Mouse (Mus musculus) MEL-GATA-1-ER (cell line): ENCODE measurements around the gene Stard9.

Experiments
- DNase-seq: peaks from one replicate; pipeline ENCODE4 v3.0.0-alpha.2; 2012; ENCODE audit warnings: low read depth; ENCODE audit errors: extremely low read depth

Gene Stard9

DNA sequence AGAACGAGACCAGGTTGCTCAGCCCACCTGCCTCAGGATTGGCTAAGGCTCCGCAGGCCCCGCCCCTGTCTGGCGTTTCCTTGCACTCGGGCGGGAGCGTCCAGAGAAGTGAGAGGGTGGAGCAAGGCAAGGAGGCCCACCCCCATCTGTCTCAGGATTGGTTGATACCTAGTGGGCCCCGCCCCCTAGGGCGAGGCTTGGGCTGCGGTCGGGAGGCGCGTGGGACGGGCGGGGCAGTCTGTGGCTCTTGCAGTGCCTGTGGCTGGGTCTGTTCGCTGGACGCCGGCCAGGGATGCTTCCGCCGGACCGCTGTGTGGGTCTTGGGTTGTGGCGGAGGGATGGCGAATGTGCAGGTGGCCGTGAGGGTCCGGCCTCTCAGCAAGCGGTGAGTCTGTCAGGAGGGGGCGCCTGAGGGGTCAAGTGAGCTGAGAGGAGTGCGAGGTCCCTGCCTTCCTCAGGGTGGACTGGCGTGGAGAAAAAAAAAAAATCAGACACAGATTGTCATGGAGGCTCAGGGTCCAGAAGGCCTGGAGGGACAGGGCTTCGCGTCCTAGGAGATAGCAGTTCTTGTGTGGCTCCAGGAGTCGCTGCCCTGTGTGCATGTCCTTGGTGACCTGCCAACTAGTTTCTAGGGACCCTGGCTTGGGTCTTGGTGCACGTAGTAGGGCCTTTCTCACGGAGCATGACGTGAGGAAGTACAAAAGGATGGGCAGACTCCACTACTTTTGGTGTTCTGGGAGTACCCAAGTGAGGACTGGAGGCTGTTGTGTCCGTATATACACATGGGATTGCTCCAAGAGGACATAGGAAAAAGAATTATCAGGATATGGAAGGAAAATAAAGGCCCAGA, at the start of gene Stard9:
TSS of gene Stard9 (plus strand) at position 236 of the 850 bp plus-strand sequence.
- peak; percentile 94 for DNase-seq

DNA sequence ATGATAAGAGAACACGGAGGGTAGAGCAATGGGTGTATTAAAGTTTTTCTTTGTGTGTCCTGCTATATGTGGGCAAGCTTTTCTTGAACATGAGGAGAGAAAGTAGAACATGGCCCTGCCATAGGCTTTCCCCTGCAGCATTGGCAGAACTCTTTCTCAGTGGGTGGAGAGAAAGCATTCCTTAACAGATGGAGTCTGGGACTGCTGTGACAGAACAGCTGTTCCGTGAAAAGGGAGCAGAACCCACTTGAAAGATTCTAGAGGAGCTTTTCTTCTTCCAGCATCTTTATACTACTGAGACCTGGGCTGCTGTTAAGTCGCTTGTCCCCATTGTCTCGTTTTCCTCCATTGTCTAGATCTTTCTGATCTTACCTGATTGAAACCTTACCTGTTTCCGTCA, 39.2 kb upstream of the Stard9 start:
- DNase-seq: no peak

DNA sequence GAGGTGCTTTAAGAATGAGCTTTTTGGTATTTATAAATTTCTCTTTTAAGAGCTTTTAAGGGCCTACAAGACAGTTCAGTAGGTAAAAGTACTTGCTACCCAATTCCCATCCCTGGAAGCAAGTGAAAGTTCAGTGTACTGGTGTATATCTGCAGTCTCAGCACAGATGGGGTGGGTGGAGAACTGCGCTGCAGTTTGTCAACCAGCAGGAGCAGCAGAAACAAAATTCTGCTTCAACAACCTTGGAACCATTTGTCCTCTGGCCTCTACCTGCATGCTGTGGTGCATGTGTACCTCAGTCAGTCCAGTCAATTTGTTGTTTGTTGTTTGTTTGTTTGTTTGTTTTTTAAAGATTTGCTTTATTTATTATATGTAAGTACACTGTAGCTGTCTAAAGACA, 36.7 kb upstream of the Stard9 start:
- no peak for DNase-seq

DNA sequence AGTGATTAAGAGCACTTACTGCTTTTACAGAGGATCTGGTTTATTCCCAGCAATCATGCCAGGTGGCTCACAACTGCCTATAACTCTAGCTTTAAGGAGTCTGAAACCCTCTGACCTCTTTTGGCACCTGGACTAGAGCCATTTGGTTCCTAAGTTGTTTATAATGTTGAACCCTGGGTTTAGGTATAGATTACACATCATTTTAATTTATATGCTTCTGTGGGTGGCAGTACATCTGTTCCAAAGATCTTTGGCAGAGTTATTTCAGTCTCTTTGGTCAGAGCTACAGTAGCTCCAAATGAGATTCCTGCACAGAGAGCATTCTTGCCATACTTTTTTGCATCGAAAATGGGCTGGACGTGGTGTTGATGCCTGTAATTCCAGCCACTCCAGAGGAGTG, 31.2 kb upstream of the Stard9 start:
- DNase-seq: no peak

DNA sequence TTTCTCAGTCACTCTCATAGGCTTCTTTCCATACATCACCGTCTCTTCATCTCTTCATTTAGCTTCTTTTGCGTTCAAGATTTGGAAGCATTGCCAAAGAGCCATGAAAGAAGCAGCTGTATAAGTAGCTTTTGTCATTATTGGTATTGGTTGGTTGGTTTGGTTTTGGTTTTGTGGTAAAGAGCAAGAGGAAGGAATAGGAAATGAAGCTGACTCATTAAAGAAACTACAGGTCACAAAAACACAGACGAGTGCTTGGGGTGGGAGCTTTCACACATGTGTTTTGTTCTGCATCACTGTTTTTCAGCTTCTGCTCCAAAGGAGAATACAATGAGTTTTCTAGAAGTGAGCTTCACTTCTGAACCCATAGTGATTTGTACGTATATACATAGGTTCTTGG, 29.4 kb upstream of the Stard9 start:
- DNase-seq: no peak

DNA sequence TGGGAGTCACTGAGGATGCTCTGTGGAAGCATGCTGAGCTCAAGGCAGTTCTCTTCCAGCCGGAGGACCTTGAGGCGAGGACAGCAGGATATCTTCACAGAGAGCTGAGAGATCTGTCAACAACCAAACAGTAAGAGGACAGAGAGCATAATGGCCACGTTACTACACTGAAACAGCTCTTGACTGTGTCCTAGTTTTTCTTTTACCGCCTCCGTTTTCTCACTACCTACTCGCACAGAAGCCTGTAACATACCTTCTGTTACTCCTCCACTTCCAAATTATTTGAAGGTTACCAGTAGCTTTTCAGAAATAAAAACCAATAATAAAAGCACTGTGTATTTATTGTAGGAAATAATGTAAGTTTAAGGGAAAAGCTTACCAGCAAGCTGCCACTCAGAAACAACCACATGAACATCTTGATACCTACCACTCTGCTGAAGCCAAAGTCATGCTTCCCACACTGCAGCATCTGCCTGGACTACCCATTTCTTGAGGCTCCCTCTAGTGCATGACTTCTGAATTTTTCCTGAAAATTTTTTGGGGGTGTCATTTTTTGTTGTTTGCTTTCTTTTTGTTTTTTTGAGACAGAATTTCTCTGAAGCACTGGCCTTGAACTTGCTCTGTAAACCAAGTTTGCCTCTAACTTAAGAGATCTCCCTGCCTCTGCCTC, 22.8 kb upstream of the Stard9 start:
- DNase-seq: peak; percentile 41

DNA sequence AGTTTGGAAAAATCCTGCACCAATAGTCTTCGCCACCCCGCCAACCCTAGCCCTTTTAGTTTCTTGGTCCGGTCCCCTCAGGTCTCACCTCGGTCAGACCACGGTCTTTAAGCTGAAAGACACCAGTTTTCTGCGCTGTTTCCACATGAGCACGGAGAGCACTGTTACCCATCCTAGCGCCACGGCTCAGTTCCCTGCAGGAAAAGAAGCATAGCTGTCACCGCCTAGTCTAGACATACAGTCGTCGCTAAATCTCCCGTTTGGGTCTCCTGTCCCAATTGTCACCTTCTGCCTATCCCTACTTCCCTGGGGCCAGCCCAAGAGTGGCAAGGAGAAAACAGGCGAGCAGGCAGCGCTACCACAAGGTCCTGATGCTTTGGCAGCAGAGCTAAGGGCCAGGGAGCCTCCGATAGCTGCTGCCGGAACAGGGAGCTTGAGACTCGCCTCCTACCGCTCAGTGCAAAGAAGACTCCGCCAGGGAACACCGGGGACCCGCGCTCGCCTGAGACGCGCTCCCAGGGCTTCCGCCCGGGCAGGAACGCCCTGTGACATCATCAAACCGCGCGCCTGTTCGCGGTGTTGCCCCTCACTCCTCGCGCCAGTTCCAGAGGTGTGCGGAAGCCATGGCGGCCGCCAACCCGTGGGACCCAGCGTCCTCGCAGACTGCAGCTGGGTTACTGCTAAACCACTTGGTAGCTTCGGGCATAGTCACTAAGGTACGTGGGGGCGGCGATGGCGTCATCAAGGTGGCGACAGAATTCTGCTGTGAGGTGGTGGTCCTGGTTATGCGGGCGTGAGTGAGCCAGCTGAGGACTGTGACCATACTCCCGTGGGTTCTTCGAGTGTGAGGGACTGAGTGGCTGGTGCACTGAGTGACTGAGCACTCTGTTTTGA, 19.8 kb upstream of the Stard9 start, which contains the start of the genes Haus2 and Lrrc57:
TSS of gene Haus2 (plus strand) at position 554 of the 894 bp plus-strand sequence.
TSS of gene Lrrc57 (minus strand) at position 691 of the 894 bp plus-strand sequence.
- peak; percentile 77 for DNase-seq

DNA sequence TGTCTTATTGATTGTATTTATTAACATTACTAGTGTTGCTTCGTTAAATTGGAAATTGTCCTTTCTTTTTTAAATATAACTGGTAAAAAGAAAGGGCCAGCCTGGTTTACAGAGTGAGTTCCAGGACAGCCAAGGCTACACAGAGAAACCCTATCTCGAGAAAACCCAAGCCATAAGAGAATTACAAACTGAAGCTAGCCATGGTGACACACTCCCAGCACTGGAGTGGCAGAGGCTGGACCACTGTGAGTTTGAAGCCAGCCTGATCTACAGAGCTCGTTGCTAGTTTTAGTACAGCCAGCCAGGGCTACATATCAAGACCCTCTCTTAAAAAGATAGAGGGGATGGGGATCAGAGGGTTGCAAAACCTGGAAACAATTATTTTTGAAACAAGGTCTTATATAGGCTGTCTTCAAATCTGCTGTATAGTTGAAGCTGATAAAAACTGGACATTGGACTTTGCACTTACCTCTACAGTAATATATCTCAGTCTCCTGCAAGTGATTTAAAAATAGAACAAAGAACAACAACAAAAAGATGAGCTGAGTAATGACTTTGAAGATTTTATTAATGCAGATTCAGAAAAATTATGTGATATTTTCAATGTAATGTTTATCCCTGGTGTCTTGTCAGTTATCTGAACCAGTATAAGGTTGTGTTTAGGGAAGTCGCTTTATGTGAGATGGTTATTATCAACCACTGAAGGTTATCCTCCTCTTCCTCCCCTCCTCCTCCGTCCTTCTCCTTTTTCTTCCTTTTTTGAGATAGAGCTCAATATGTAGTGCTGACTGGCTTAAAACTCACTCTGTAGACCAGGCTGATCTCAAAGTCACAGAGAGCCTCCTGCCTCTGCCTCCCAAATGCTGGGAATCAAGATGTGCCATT, 12.4 kb upstream of the Stard9 start:
- no peak for DNase-seq

DNA sequence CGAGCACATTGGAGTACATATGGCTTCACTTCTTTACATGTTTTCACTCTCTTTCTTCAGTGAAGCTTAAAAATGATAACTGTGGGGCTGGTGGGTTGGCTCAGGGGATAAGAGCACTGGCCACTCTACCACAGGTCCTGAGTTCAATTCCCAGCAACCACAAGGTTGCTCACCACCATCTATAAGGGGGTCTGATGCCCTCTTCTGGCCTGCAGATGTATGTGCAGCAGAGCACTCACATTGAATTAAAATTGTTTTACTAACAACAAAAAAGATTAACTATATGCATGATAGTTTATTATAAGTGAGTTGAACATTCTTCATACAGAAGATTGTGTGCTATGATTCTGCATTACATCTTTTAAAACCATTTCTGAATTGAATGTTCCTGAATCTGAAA, 9.4 kb upstream of the Stard9 start:
- no peak for DNase-seq

DNA sequence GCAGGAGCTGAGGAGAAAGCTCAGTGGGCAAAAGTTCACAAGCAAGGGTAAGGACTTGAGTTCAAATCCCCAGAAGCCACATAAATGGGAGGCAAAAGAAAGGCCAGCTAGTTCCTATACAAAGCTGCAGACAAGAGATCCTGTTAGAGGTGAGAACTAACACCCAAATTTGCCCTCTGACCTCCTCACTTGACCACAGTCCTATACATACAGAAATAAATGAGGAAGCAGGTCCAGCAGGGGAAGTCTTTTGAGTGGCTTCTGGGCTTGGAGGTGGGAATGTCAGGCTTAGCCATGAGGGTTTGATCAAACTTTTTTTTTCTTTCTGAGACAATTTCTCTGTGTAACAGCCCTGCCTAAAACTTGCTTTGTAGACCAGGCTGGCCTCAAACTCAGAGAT, 6.0 kb upstream of the Stard9 start:
- DNase-seq: no peak

DNA sequence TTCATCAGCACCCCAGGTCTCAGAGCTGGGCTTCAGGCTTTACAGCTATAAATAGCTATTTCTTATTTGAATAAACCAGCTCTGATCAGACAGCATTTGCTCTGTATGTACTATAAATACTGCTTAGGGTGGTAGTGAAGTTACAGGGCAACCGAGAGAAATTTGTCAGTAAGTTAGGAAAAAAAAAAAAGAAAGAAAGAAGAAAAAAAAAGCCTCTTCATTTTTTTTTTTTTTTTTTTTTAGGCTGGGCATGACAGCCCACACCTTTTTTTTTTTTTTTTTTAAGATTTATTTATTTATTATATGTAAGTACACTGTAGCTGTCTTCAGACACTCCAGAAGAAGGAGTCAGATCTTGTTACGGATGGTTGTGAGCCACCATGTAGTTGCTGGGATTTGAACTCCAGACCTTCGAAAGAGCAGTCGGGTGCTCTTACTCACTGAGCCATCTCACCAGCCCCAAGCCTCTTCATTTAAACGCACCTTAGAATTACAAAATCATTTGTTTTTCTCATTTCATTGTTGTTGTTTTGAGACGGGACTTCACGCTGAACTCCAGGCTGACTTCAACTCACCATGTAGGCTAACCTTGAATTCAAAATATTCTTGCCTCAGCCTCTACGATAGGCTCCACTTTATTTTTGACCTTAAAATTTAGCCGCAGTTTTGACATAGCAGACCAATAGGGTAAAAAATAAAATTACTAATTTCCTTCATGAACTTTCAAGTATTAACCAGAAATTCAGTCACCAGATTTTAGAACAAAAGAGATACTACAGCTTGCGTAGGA, 650 bp upstream of the Stard9 start:
- DNase-seq: no peak

DNA sequence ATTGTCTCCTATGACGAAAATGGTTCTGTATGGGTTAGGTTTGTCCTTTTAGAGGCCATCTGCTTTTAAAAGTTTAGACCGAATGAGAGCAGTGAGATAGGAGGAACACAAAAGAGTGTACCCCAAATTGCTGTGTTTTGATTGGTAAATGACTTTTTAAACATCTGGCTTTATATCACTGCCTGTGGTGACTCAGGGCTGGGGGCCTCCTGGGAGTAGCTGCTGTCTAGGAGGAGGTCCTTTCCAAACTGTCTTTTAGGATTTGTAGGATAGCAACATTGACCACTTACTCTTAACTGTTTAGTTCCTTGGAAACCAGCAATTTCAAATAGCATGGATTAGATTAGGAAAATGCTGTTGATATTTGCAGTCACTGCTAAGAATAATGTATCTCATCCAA, 1.3 kb downstream of the Stard9 start:
- no peak for DNase-seq

DNA sequence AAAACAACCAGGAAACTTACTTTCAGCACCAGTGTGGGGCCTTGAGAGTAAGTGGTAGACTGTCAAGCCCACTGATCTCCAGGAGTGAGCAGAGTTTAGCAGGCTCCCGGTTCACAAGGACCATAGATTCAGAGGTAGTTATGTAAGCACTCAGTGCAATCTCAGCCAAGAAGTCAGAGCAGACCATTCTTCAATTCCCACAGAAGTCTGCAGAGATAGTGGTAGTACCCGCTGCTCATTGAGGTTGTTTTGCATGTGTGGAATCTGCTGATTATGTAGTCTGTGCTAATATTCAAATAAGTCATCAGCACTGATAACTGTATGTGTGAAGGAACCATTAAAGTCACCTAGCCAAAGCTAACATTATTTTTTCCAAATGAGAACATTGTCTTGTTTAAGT, 1.7 kb downstream of the Stard9 start:
- DNase-seq: no peak

DNA sequence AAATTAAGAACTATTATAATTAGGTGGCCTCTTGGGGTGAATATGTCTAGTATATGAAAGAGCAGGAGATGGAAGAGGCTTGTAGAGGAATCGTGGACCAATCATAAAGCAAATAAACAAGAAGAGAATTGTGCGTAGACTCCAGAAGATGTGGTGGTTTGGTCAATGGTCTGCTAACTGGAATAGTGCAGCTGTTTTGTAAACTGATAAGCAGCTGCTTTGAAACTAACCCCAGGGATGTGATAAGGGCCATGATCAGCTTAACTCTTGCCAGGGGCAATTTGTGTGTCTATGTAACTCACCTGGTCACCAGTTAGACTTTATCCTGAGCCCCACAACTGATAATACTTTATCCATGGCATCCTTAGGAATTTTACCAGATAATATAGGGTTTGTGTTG, 2.6 kb downstream of the Stard9 start:
- no peak for DNase-seq

DNA sequence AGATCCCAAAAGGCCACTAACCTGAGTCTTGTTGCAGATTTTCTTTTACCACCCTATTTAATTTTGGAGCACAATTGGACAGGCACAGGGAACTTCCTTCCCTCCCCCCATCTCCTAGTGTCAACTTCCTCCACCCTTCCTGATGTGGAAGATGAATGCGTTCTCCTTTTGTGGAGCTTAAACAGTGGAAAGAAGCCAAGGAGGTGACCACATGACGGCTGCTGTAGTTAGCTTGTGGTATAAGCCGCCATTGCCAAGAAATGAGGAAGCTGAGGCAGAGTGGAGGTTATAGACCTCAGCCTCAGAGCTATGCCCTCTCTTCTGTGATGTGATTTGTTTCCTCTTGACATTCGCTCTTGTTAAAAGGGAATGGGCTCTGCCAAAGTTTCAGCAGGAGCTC, 3.0 kb downstream of the Stard9 start:
- peak; percentile 96 for DNase-seq

DNA sequence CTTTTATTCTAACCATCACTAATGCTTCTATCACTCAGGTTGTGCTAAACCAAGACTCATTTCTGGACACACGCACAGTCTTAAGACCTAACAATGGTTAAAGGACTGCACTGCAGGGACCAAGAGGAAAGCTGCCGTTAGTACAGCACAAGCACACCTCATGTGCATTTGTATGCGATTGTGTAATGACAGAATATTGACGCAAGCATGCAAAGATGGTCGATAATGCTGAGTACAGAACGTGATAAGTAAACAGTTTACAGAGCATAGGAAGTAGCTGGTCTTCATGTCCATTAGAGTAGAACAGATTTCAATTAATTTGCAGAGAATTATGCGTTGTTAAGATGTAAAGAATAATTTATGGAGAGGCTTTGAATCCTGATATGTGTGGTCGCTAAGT, 11.9 kb downstream of the Stard9 start:
- DNase-seq: no peak

DNA sequence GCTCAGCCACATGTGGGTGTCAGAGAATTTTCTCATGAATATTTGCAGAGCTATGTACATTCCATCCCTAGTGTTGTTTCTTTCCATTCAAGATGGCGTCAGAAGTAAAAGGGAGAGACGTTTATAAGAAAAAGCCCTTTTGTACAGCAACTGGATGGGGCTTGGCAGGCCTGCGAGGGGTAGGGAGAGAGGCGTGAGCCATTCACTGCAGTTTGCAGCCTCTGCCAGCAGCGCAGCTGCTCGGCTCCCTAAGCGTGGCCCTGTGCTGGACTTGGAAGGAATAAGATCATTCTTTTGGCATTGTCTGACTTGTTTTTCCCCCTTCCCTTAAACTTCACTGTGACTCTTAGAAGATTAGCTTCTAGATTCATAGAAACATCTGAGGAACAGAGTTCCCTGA, 14.9 kb downstream of the Stard9 start:
- DNase-seq: no peak

DNA sequence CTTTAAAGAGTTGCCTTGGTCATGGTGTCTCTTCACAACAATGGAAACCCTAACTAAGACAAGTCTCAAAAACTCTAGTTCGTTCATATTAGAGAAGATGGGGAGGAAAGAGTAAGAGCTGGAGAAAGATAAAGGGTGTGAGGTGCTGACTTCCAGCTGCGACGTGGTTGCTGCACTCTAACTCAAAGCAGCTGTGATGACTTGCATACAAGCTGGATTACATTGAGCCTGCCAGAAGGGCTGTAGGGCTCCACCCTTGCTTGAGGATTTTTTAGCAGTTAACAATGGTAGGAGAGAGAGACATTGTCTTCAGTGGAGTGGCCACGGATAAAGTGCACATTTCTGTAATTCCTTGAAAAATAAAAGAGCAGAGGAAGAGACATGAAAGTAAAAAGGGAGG, 17.9 kb downstream of the Stard9 start:
- no peak for DNase-seq

DNA sequence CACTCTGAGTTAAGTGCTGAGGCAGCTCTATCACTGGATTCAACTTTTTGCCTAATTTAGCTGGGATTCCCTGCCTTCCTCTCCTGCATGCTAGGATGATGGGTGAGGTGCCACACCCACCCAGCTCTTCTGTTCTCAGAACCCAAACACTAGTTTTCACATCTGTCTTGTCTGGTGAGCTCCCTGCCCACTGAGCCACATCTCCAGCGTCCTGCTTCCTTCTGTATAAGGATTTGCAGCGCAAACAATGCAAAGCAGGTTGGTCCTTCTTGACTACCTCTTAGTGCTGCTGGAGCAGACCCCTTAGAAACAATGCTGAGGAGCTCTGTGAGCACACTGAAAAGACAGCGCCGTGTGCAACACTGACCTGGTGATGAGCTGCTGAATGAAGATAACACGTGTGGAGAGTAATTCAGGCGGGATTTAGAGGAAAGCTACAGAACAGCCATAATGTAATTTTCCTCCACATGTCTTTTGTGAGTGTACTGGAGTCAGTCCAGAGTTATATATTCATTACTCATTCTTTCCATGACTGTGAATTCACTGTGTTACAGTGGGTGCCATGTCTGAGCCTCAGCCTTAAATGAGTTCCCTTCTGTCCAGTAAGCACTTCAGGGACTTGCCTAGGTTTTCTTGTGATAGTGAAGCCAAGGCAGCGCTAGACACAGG, 23.5 kb downstream of the Stard9 start:
- no peak for DNase-seq

DNA sequence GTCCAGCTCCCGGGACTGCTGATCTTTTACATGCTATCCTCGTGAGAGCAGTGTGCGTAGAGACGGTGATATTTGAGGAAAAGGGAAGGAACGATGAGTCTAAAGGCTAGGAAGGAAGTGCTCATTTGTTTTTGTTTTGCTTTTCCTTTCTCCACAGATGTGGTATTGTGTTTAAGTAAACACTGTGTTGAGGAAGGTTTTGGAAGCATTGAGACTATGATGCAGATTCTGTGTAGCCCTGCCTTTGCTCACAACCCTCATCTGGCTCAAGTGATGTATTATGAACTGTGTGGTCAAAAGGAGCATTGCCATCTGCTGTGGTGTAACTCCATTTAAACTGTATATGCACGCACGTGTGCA, 24.0 kb downstream of the Stard9 start:
- DNase-seq: no peak
